ENCODE assay signal across 9 mouse cellular contexts in the genomic region with DNA sequence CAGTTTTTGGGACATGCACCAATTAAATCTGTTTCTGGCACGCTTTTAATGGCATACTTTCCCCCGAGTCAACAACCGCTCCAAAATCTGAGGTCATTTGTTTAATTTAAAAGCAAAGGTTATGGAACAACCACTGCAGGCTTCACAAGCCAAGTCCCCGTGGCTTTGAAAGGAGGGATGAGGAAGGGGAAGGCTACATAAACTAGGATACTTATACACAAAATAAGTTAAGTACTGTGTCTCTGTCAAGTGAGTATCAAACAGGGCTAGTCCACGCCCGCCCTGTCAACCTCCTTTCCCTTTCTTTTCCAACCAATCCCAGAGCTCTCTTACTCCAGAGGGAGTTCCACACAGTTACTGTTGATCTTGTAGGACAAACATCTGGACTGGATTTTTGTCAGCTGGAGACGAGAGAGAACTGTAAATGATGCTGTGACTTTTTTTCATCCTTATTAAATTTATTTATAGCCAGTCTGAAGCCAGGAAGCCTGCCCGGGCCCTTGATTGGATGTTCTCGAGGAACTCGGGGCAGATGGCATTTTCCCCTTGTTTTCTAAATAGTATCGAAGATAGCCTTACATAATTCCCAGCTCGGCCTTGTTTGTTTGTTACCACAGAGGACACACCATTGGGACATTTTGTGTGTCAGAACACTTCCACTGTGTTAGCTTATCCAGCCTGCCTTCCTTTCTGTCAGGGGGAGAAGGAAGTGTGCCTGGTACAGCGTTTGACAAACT.
DNase-seq lines count a peak whose midpoint lies in the region; ATAC-seq and TF ChIP-seq lines count a peak whose summit lies in the region.
"Had no signal": no experiment of that assay in that cellular context is flagged by ENCODE, and none has a peak within 500 bp of the region (broad histone marks: within the 10 kb centered on the region; RNA-seq: fewer than 3 reads in every experiment).

No protein-coding gene starts in this region.

- no peaks in the 10 kb centered on the region for H3K36me3 ChIP-seq in stomach, postnatal 0 days (ENCODE audit: control insufficient read depth, insufficient read depth, low read length)
- H3K36me3 ChIP-seq in forebrain, embryonic 12.5 days (replicated peaks): no peaks in the 10 kb centered on the region
- H3K36me3 ChIP-seq: midbrain, embryonic 12.5 days had no signal

- no peak overlapping the region for H3K9ac ChIP-seq in stomach, postnatal 0 days (ENCODE audit: low read length)
- no peak overlapping the region for H3K9ac ChIP-seq in forebrain, embryonic 12.5 days
- H3K9ac ChIP-seq: midbrain, embryonic 12.5 days had no signal

- DNase-seq in urinary bladder, postnatal 36 days (ENCODE audit: low spot score in 2 of 2): peak; percentile 37 to 54
- no peak for DNase-seq in urinary bladder, postnatal 25 days (ENCODE audit: low spot score)
- peak; percentile 79 to 83 for DNase-seq in heart, adult 9 months (ENCODE audit: low spot score in 2 of 2)
- peak; percentile 54 to 80 for DNase-seq in kidney, postnatal 25 days
- DNase-seq in stomach, postnatal 0 days (ENCODE audit: low spot score): peak; percentile 63
- DNase-seq in natural killer cell, adult 2 months (ENCODE audit: low spot score in 2 of 2): no peak
- no peak for DNase-seq in right cerebral cortex, postnatal 14 days

- ATAC-seq in stomach, postnatal 0 days (ENCODE audit: low FRiP score, low TSS enrichment): peak; percentile 82
- no peak for ATAC-seq in forebrain, embryonic 12.5 days (ENCODE audit: low FRiP score)

- H3K4me3 ChIP-seq in stomach, postnatal 0 days (ENCODE audit: low read depth, low read length): no peak overlapping the region
- H3K4me3 ChIP-seq in forebrain, embryonic 12.5 days (replicated peaks): no peak overlapping the region
- H3K4me3 ChIP-seq: midbrain, embryonic 12.5 days had no signal

- H3K4me1 ChIP-seq in stomach, postnatal 0 days (replicated peaks; ENCODE audit: control insufficient read depth, insufficient read depth): peaks cover 17% of the 10 kb centered on the region
- peaks cover 12% of the 10 kb centered on the region for H3K4me1 ChIP-seq in forebrain, embryonic 12.5 days

- no peak for TF ChIP-seq EP300 in stomach, postnatal 0 days (optimal IDR thresholded peaks at IDR 0.05)

- no peaks in the 10 kb centered on the region for H3K27me3 ChIP-seq in stomach, postnatal 0 days (ENCODE audit: control insufficient read depth, insufficient read depth, low read length)
- no peaks in the 10 kb centered on the region for H3K27me3 ChIP-seq in forebrain, embryonic 12.5 days
- H3K27me3 ChIP-seq: midbrain, embryonic 12.5 days had no signal

- no peak for TF ChIP-seq CTCF in stomach, postnatal 0 days (IDR thresholded peaks at IDR 0.05; ENCODE audit: low read depth)

- no peaks in the 10 kb centered on the region for H3K9me3 ChIP-seq in stomach, postnatal 0 days (ENCODE audit: control insufficient read depth, low read length)
- H3K9me3 ChIP-seq in forebrain, embryonic 12.5 days: no peaks in the 10 kb centered on the region
- H3K9me3 ChIP-seq: midbrain, embryonic 12.5 days had no signal

- peak overlapping the region; percentile 33 for H3K4me2 ChIP-seq in stomach, postnatal 0 days (replicated peaks; ENCODE audit: low read depth)
- no peak overlapping the region for H3K4me2 ChIP-seq in forebrain, embryonic 12.5 days
- H3K4me2 ChIP-seq: midbrain, embryonic 12.5 days had no signal

- H3K27ac ChIP-seq in stomach, postnatal 0 days (replicated peaks): peak overlapping the region; percentile 89
- H3K27ac ChIP-seq in forebrain, embryonic 12.5 days: no peak overlapping the region
- H3K27ac ChIP-seq: midbrain, embryonic 12.5 days had no signal

- 21% methylated on average over 13 of the region's 13 CpGs for WGBS in stomach, postnatal 0 days
- 83% methylated on average over 13 of the region's 13 CpGs for WGBS in forebrain, embryonic 12.5 days

Comparison
In these comparisons a context has a peak if more than half of its experiments do, and no peak if none do; other contexts are left out.
1. DNase-seq: peak in urinary bladder, postnatal 36 days (2 of 2), heart, adult 9 months (2 of 2), kidney, postnatal 25 days (2 of 2) and stomach, postnatal 0 days (single experiment); none in urinary bladder, postnatal 25 days (single experiment), natural killer cell, adult 2 months (0 of 2) and right cerebral cortex, postnatal 14 days (single experiment).